Mouse (Mus musculus): ENCODE measurements around the gene Adgrd1. TPM values are rescaled to one million over a fixed set of nuclear protein-coding genes. Genes with fewer than 3 reads are reported as not detected.

The Adgrd1 gene
- total and polyA plus RNA-seq, 2 experiments from 2014 or later, result 0.17 to 0.77 TPM

GRCm38 (mm10) chr5:129138576-129138975, 42.0 kb downstream of the Adgrd1 start:
- ATAC-seq (ENCODE audit: low FRiP score), result no peak
- peak; percentile 77 for DNase-seq (ENCODE audit: low spot score)
- TF ChIP-seq CTCF (IDR thresholded peaks at IDR 0.05), result no peak
- H3K4me3 ChIP-seq (ENCODE audit: low read depth, low read length), result no peak overlapping the region
- 53% methylated on average over 15 of the region's 15 CpGs for WGBS
- H3K4me1 ChIP-seq (ENCODE audit: insufficient read depth, low read length), result 0 out of 2 replicates have a peak, but pooled peaks cover 3% of the 10 kb centered on the region
- H3K9ac ChIP-seq (replicated peaks; ENCODE audit: low read length, poor library complexity, severe bottlenecking), result no peak overlapping the region
- H3K9me3 ChIP-seq (ENCODE audit: low read length), result no peaks in the 10 kb centered on the region
- H3K36me3 ChIP-seq (ENCODE audit: insufficient read depth, low read length), result no peaks in the 10 kb centered on the region
- 0 out of 2 replicates have a peak overlapping the region, but pooled peaks have one; percentile 38 for H3K27ac ChIP-seq (ENCODE audit: low read depth, low read length)
- H3K27me3 ChIP-seq (ENCODE audit: insufficient read depth, low read length), result no peaks in the 10 kb centered on the region
- no peak overlapping the region for H3K4me2 ChIP-seq (ENCODE audit: low read depth, low read length, poor library complexity, severe bottlenecking)

GRCm38 (mm10) chr5:129142801-129143200, 46.3 kb downstream of the Adgrd1 start:
- no peaks in the 10 kb centered on the region for H3K27me3 ChIP-seq (ENCODE audit: insufficient read depth, low read length)
- ATAC-seq (ENCODE audit: low FRiP score) (no peak), DNase-seq (ENCODE audit: low spot score) (no peak)
- H3K4me3 ChIP-seq (ENCODE audit: low read depth, low read length), result no peak overlapping the region
- no peak for TF ChIP-seq CTCF (IDR thresholded peaks at IDR 0.05)
- H3K4me2 ChIP-seq (ENCODE audit: low read depth, low read length, poor library complexity, severe bottlenecking), result no peak overlapping the region
- no peaks in the 10 kb centered on the region for H3K9me3 ChIP-seq (ENCODE audit: low read length)
- 0 out of 2 replicates have a peak, but pooled peaks cover 3% of the 10 kb centered on the region for H3K4me1 ChIP-seq (ENCODE audit: insufficient read depth, low read length)
- no peak overlapping the region for H3K9ac ChIP-seq (replicated peaks; ENCODE audit: low read length, poor library complexity, severe bottlenecking)
- WGBS, result 73% methylated on average over 5 of the region's 5 CpGs
- H3K36me3 ChIP-seq (ENCODE audit: insufficient read depth, low read length), result no peaks in the 10 kb centered on the region
- H3K27ac ChIP-seq (ENCODE audit: low read depth, low read length), result no peak overlapping the region

GRCm38 (mm10) chr5:129145307-129145935, 48.9 kb downstream of the Adgrd1 start:
- DNase-seq (ENCODE audit: low spot score) (no peak), ATAC-seq (ENCODE audit: low FRiP score) (no peak)
- WGBS, result 86% methylated on average over 8 of the region's 8 CpGs
- Histone ChIP-seq H3K27me3 (ENCODE audit: insufficient read depth, low read length) (no peaks in the 10 kb centered on the region), H3K4me2 (ENCODE audit: low read depth, low read length, poor library complexity, severe bottlenecking) (no peak overlapping the region), H3K27ac (ENCODE audit: low read depth, low read length) (no peak overlapping the region), H3K9ac (replicated peaks; ENCODE audit: low read length, poor library complexity, severe bottlenecking) (no peak overlapping the region), H3K9me3 (ENCODE audit: low read length) (no peaks in the 10 kb centered on the region), H3K36me3 (ENCODE audit: insufficient read depth, low read length) (no peaks in the 10 kb centered on the region), H3K4me1 (ENCODE audit: insufficient read depth, low read length) (no peaks in the 10 kb centered on the region), H3K4me3 (ENCODE audit: low read depth, low read length) (no peak overlapping the region)
- TF ChIP-seq CTCF (IDR thresholded peaks at IDR 0.05), result no peak

DNA sequence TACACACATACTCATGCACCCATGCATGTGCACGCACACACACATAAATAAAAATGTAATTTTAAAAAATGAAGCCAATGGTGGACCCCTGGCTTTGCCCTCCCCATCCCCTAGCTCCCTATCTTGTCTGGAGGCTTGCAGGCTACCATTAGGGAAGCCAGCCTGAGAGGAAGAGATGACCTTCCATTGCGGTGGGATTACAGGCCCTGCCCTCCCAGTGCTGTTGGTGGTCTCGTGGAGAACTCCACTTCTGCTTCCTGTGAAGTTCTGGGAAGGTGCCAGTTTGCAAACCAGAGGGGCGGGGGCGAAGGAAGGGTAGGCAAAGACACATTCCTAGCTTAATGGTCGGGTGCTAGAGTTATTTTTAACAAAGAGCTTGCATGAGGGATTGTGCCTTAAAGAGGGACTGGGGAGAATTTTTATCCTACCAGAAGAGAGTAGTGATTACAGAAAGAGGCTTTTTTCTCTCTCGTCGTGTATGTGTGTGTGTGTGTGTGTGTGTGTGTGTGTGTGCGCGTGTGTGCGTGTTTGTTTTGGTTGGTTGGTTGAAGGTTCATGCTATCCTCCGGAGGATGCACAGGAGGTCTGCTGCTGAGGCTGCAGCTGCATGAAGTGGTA, 50.5 kb downstream of the Adgrd1 start:
- Histone ChIP-seq H3K4me1 (ENCODE audit: insufficient read depth, low read length) (no peaks in the 10 kb centered on the region), H3K4me3 (ENCODE audit: low read depth, low read length) (no peak overlapping the region), H3K4me2 (ENCODE audit: low read depth, low read length, poor library complexity, severe bottlenecking) (no peak overlapping the region), H3K27me3 (ENCODE audit: insufficient read depth, low read length) (no peaks in the 10 kb centered on the region), H3K9ac (replicated peaks; ENCODE audit: low read length, poor library complexity, severe bottlenecking) (no peak overlapping the region), H3K27ac (ENCODE audit: low read depth, low read length) (no peak overlapping the region), H3K9me3 (ENCODE audit: low read length) (no peaks in the 10 kb centered on the region), H3K36me3 (ENCODE audit: insufficient read depth, low read length) (no peaks in the 10 kb centered on the region)
- DNase-seq (ENCODE audit: low spot score) (no peak), ATAC-seq (ENCODE audit: low FRiP score) (no peak)
- WGBS, result 69% methylated on average over 12 of the region's 12 CpGs
- TF ChIP-seq CTCF (IDR thresholded peaks at IDR 0.05), result no peak

GRCm38 (mm10) chr5:129148485-129148884, 51.9 kb downstream of the Adgrd1 start:
- no peak for TF ChIP-seq CTCF (IDR thresholded peaks at IDR 0.05)
- no peaks in the 10 kb centered on the region for H3K27me3 ChIP-seq (ENCODE audit: insufficient read depth, low read length)
- no peaks in the 10 kb centered on the region for H3K9me3 ChIP-seq (ENCODE audit: low read length)
- DNase-seq (ENCODE audit: low spot score) (no peak), ATAC-seq (ENCODE audit: low FRiP score) (no peak)
- no peaks in the 10 kb centered on the region for H3K36me3 ChIP-seq (ENCODE audit: insufficient read depth, low read length)
- no peak overlapping the region for H3K4me3 ChIP-seq (ENCODE audit: low read depth, low read length)
- no peak overlapping the region for H3K27ac ChIP-seq (ENCODE audit: low read depth, low read length)
- H3K9ac ChIP-seq (replicated peaks; ENCODE audit: low read length, poor library complexity, severe bottlenecking), result no peak overlapping the region
- H3K4me2 ChIP-seq (ENCODE audit: low read depth, low read length, poor library complexity, severe bottlenecking), result no peak overlapping the region
- 55% methylated on average over 9 of the region's 9 CpGs for WGBS
- no peaks in the 10 kb centered on the region for H3K4me1 ChIP-seq (ENCODE audit: insufficient read depth, low read length)

Measured in midbrain, postnatal 0 days (tissue).